Mouse (Mus musculus): ENCODE results near the gene Rars. TPM values are rescaled to one million over a fixed set of nuclear protein-coding genes. Genes with fewer than 3 reads are reported as not detected.
"Not testable (repeated sequence)": the region's sequence is repeated elsewhere in the genome, so short reads cannot be mapped to it uniquely, and the experiment has no call there.

Gene Rars
- 10 to 100 TPM; 45.4 to 47.9 TPM for total RNA-seq (2021)
- long read RNA-seq, experiment 1, transcript Rars-201 (15 exons, 2,109 nt) = major isoform, 49 of 73 reads
- long read RNA-seq, experiment 1, partial matches to known transcripts = 3 of 73 reads
- long read RNA-seq, experiment 1, other reads (novel, unspliced or antisense) = 21 of 73 reads
- long read RNA-seq, experiment 2, transcript Rars-201 (15 exons, 2,109 nt) = major isoform, 27 of 35 reads
- long read RNA-seq, experiment 2, partial matches to known transcripts = 2 of 35 reads
- long read RNA-seq, experiment 2, other reads (novel, unspliced or antisense) = 6 of 35 reads

DNA sequence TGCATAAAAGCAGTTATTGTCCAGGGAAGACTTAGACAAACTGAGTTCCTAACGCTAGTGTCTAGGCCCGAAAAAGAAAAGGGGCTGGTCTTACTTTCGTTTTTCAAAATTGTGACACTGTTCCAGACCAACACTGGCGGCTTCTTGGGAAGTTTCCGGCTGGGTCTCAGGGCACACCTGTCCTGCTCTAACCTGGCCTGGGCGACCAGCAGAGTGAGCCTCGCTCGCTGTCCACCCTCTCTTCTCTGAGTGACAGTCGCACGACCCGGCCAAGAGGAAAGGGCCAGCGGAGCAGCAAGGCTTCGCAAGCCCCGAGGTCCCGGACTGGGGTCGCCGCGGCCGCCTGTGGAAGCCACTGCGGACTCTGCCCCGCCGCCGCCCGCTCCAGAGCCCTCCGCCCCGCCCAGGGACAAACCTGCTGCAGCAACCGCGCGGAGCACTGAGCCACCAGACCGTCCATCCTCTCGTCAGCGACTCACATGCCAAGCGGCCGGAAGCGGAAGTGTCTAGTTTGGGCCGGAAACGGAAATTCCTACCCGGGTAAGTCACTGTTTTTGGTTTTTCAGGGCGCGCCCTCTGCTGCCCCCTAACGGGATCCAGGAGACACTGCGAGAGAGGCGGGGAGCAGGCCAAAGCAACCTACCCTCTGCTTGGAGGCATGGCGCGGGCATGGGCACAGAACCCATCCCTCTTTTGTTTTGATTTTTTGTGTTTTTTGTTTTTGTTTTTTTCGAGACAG, at the start of gene Rars:
Gene Rars (minus strand): TSS at position 485 of the 739 bp plus-strand sequence.
- DNase-seq (ENCODE audit: low spot score in 2 of 2) = peak; percentile 96
- intact Hi-C loops (cut with DNase I) = loop anchor here (5.0 kb wide), 2 partner anchors 57 to 168 kb away; no protein-coding TSS in a partner anchor

DNA sequence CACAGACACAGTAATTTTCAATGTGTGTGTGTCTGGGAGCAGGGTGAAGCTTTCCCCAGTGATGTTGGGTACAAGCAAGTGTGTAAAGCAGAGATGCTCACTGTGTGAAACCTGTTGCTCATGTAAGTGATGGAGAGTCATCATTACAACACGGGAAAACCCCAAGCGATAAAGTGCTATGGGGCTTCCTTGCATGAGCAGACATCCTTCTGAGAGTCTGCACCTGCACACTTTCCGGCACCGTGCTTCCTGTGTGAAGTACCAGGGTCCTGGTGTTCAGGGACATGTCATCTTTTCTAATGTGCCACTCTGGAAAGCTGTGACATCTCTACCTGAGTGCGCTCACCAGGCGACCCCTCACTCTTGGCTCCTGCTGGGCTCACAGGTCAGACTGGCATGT, 48.5 kb upstream of the Rars start:
- intact Hi-C loops (cut with DNase I) = no loop called here
- no peak for DNase-seq (ENCODE audit: low spot score in 2 of 2)

DNA sequence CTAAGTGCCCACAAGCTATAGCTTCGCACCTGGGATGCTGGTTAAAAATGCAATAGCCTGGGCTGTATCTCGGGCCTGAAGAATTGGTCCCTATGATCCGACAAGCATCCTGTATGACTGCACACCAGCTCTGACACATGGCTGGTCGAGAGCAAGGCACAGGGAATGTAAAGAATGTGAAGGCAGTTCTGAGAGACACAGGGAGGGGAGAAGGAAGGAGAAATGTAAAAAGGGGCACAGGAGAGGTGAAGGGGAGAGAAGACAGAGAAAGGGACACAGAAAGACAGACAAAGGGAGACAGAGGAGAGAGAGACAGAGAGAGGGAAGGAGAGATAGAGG, 44.2 kb upstream of the Rars start:
- DNase-seq (ENCODE audit: low spot score in 2 of 2) = no peak
- intact Hi-C loops (cut with DNase I) = no loop called here

DNA sequence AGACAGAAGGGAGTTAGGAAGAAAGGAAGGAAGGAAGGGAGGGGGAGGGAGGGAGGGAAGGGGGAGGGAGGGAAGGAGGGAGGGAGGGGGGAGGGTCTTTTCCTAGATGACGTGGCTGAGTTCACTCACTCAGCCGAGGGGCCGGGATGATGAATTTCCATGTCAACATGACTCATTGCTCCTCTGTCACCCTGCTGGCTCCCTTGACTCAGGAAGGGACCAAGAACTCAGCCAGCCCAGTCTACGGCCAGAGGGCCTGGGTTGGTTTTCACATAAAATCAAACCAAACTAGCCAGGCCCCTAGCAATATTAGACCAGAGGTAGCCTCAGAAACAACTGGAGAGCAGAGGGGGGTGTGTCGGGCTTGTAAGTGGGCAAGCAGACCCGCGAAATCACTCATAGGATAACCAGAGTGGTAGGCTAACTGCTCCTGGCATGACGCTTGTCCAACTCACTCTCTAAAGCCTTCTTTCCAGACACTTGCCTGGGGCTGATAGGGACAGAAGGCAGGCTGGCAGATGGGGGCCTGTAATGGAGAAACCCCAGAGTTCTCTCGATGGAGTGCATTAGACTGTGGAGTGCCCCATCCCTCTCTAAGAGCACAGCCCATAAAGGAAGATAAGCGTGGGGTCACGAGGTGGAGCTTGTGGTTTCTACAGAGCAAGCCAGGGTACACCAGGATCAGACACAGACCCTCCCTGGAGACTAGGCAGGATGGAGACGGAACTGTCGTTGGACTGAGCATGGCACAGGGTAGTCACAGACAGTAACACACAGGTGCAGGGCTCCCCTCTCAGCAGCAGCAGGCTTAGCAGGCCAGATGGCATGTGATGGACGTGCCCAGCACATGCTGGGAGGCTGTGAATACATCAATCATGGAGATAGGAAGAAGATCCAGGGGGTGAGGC, 43.6 kb upstream of the Rars start:
- DNase-seq (ENCODE audit: low spot score in 2 of 2) = no peak

DNA sequence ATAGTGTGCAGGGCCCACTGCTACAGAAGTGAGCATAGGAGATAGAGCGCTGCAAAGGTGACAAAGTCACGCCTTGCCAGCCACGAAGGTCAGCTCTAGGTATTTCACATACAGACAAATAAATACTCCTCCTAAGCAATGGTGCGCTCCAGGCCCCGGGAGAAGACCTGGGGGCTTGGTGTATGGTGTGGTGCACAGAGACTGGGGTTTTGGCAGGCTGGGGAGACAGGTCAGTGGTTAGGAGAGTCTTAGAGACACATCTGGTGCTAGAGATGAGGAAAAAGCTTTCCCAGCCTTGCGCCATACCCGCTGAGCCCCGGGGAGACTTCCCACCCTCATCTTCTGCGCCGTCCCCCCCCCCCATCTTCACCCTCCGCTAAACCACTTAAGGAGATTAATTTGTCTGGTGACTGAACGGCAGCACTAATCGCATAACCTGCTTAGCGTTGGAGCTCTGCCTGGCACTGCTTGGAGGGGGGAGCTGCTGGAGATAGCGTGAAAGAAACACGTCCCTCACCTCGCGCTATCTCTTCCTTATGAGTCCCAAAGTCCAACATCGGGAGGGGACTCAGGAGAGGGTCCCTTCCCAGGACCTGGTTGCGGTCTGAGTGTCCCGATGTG, 39.4 kb upstream of the Rars start:
- DNase-seq (ENCODE audit: low spot score in 2 of 2) = no peak
- intact Hi-C loops (cut with DNase I) = no loop called here

More for the DNA sequence above, 43.6 kb upstream of the Rars start:
- intact Hi-C loops (cut with DNase I) = no loop called here

DNA sequence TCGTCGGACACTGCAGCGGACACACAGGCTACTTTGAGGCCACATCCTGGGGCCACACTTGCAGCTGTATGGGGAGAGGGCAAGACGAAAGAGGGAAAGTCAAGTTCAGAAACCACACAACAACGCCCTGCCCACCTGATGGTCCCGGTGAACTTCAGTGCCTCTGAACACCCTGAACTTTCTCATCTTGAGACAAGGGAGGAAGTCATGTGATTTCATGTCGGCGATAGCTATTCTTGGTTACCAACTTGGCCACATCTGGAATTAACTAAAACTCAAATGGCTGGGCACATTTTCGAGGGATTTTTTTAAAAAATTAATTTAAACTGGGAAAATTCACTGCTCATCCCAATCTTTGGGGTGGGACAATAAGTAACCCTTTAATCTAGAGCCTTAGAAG, 36.7 kb upstream of the Rars start:
- intact Hi-C loops (cut with DNase I) = no loop called here
- no peak for DNase-seq (ENCODE audit: low spot score in 2 of 2)

DNA sequence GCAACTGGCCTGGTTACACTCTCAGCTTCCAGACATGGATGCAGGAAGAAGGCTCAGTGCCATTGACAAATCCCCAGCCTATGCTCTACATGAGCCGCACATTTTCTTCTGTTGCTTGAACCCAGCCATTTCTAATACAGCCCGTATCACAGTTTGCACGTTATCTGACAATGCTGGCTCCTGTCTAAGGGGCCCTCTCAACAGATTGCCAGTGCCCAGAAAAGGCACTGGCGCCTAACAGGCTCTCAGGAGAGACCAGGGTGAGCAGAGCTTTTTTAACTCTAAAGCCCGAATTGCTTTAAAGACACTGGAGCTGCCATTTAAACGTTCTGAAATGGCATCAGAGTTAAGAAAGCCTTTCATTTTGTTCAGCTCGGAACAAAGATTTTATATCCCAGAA, 31.8 kb upstream of the Rars start:
- no peak for DNase-seq (ENCODE audit: low spot score in 2 of 2)
- intact Hi-C loops (cut with DNase I) = no loop called here

DNA sequence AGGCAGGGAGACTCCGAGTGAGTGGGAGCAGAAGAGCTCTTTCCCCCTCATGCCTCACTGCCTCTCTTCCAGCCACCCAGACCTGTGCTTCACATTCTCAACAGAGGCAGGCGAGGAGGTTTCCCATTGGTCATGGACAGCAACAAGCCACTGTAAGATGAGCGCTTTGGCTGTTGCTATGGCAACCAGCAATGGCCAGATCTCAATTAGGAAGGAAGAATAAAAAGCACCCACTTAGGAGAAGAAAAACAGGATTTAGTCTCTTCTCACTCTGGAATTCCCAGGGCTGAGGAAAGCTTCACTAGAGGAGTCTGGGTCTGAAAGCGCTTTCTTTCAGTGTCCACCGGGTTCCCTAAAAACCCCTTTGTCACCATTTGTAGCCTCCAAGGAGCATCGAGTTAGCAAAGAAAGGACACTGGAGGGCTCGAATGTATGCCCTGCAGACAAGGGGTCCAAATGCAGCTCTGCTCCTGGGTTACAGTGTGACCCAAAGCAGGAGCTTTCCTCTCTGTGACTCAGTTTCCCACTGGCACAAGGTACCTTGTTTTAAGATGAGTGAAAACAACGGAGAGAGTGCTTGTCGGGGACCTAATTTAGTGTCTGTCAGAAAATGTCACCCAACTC, 30.8 kb upstream of the Rars start:
- intact Hi-C loops (cut with DNase I) = no loop called here
- peak; percentile 82 to 88 for DNase-seq (ENCODE audit: low spot score in 2 of 2)

DNA sequence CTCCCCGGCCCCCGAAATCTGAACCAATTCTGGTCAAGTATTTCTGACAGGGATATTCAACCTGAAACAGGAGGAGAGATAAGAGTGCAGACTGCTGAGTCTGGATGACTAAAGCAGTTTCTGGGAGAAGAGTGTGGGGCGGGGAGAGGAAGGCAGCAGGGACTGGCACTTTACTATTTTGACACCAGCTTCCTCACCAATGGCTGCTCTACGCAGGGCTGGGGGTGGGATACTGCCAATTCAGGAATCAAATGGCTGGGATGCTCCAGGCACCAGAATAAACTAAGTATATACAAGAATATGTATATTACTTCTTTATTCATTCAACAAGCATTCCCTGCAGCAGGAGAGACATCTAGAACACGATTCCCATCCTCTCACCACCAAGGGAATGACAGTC, 29.3 kb upstream of the Rars start:
- intact Hi-C loops (cut with DNase I) = no loop called here
- peak in 1 of 2 experiments; percentile 40 for DNase-seq (ENCODE audit: low spot score in 2 of 2)

DNA sequence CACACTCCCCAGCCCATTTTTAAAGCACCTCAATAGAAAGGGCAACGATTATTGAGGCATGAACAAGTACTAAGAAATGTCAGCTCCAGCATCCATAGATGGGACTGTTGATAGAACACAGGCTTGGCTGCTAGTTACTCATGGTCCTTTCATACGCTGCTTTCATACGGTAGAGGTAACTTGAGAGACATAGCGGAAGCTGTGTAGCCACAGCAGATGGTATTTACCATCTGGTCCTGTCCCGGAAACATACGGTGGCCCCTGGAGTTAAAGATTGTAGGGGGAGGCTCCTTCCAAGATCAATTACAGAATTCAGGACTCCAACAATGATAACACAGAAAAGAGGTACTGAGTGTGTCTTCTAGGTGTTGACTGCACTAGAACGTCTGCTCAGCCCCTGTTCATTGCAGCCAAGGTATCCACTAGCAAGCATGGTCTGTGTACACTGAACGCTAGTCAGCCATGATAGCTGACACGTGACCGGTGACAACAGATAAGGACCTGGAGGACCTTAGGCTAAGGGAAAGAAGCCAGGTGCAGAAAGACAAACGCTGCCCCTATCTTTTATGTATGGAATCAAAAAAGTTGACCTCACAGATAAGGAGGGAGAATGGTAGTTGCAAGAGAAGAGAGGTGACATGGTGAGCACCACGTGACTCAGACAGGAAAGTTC, 23.2 kb upstream of the Rars start:
- no peak for DNase-seq (ENCODE audit: low spot score in 2 of 2)
- intact Hi-C loops (cut with DNase I) = loop anchor here (5.0 kb wide), 1 partner anchor 120 kb away; no protein-coding TSS in a partner anchor

DNA sequence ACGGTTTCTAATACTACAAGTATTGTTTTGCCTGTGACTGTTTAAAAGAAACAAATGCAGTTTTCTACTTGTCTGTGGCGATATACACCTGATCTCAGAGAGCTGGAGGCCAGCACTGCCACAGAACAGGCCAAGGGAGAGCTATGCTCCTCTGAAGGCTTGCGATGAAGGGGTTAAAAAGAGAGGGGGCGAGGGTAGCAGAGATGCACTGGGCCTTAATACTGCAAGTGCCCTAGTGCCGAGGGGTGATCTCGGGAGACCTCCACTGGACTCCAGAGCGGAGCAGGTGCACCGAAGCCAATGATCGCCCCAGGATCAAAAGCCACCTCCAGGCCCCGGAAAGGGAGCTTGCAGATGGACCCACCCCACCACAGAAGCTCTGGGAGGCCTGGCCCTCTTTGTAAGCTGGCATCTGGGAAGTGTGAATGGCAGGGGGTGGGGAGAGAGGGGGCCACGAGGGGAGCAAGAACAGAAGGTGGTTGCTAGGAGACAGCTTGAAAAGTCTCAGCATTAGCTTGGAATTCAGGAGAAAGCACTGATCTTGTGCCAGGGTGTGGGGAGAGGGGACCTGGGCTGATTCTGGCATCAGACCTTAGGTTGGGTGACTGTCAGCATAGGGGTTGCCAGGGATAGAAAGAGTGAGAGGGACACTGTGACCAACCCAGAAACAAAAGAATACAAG, 22.2 kb upstream of the Rars start:
- intact Hi-C loops (cut with DNase I) = loop anchor here (5.0 kb wide), 1 partner anchor 121 kb away; no protein-coding TSS in a partner anchor

DNA sequence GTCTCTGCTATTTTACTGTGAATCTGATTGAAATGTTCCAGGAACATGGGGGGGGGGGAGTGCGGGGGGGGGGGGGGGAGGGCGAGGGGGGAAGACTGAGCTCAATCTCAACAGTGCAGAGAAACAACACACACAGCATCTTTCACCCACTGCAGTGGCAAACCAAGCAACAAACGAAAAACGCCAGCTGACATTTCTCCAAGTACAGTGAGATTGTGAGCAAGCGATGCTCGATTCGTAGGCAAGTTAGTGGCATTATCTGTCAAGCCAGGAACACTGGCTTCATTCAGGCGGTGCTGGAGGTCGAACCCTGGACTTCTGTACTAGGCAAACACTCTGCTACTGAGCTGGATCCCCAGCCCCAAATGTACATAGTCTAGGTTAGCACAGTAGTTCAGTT, 21.3 kb upstream of the Rars start:
- intact Hi-C loops (cut with DNase I) = loop anchor here (5.0 kb wide), 1 partner anchor 122 kb away; no protein-coding TSS in a partner anchor
- DNase-seq (ENCODE audit: low spot score in 2 of 2) = no peak

More for the DNA sequence above, 22.2 kb upstream of the Rars start:
- DNase-seq (ENCODE audit: low spot score in 2 of 2) = peak; percentile 64 to 85

DNA sequence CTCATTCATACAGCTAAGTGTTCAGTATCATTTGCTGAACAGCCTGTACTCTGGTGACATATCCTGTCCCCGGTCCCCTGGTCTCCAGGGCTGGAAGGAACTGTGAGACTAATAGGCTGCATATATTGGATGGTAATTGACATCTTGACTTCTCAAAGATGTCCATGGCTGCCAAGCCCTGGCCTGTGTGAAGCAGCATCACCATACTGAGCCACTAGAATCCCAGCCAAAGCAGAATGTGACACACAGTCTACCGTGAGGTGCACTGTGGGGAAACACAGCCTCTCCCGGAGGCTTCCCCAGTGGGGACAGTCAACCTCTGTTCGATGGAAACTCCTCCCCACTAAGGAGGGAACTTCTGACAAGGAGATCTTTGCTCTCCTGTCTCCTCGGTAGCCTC, 20.6 kb upstream of the Rars start:
- intact Hi-C loops (cut with DNase I) = loop anchor here (5.0 kb wide), 1 partner anchor 122 kb away; no protein-coding TSS in a partner anchor
- no peak for DNase-seq (ENCODE audit: low spot score in 2 of 2)

DNA sequence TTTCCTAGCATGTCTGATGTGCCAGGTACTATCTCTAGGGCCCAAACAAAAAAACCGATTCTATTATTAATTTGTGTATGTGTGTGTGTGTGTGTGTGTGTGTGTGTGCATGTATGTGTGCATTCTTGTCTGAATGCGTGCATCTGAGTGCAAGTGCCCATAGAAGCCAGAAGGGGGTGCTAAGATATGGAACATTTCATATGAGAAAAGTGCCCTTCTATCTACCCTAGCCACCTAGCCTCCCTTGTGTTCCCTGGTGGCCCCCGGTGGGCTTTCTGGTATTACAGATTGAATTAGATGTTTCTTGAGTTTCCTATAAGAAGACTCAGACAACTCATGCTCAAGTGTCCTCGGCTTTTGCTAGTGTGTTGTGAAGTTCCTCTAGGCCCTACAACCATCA, 19.3 kb upstream of the Rars start:
- DNase-seq (ENCODE audit: low spot score in 2 of 2) = no peak
- intact Hi-C loops (cut with DNase I) = no loop called here

DNA sequence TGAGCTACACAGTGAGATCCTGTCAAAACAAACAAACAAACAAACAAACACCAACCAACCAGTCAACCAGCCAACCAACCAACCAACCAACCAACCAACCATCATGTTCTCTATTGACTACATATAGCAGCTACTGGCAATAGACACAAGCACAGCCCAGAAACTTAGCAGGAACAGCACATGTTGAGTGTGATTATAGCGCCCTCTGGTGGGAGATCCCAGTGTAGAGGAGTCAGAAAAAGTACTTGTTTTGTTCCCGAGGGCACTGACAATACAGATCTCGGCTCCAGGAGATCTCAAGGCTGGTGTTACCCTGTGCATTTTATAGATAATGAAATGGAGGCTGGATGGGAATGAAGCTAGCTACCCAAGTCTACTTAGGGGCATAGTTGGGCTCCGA, 18.4 kb upstream of the Rars start:
- DNase-seq (ENCODE audit: low spot score in 2 of 2) = peak; percentile 52 to 67

DNA sequence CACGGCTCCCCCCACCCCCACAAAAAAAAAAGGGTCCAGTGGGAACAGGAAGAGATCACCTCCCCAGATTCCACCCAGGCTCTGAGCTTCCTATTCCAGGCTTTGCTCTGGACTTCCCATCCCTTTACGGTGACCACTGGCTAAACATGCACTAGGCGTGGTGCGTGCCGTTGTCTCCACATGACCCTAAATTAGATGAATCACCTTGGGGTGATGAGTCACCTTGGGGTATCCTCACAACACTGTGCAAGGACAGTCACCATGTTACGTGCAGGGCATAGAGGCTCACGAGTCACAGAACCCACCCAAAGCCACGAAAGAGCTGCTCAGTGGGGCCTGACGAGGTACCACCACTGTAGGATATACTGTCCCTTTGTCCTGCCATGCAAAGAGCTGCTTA, 10.0 kb upstream of the Rars start:
- no peak for DNase-seq (ENCODE audit: low spot score in 2 of 2)
- intact Hi-C loops (cut with DNase I) = no loop called here

More for the DNA sequence above, 18.4 kb upstream of the Rars start:
- intact Hi-C loops (cut with DNase I) = no loop called here

DNA sequence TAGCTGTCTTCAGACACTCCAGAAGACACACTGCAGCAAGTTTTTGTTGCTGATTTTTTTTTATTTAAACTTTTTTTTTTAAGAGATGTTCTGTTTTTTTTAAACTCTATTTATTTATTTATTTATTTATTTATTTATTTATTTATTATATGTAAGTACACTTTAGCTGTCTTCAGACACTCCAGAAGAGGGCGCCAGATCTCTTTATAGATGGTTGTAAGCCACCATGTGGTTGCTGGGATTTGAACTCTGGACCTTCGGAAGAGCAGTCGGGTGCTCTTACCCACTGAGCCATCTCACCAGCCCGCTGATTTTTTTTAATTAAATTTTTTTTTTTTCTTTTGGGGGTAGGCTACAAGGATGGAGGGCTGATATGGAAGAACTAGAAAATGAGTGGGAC, 8.3 kb upstream of the Rars start:
- intact Hi-C loops (cut with DNase I) = not testable (repeated sequence)

More for the DNA sequence above, 8.3 kb upstream of the Rars start:
- DNase-seq (ENCODE audit: low spot score in 2 of 2) = not testable (repeated sequence)

Data from left cerebral cortex, postnatal 14 days (tissue).